Mouse (Mus musculus): ENCODE measurements around the gene Saa4.
"Not testable (repeated sequence)": the region's sequence is repeated elsewhere in the genome, so short reads cannot be mapped to it uniquely, and the experiment has no call there.

The Saa4 gene

DNA sequence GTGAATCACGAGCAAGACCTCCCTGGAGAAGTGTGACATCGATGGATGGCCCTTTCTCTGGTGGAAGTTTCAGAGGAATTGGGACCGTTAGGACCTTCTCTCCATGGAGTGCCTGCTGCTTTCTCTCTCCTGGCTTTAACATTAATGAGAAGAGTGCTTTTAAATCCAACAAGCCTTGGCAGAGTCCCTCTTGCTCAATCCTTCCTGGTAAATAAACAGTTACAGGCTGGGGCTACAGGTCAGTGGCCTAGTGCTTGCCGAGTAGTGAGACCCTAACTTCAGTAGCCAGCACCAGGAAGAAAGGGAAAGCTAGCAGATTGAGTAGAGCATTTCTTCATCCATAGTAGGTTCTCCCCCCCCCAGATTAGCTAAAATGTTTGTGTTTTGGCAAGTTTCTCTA lies at the start of gene Saa4:
Gene Saa4, minus strand, starts transcription at position 146 of the 400 bp plus-strand sequence.
- DNase-seq (ENCODE audit: low spot score in 2 of 2) = no peak

DNA sequence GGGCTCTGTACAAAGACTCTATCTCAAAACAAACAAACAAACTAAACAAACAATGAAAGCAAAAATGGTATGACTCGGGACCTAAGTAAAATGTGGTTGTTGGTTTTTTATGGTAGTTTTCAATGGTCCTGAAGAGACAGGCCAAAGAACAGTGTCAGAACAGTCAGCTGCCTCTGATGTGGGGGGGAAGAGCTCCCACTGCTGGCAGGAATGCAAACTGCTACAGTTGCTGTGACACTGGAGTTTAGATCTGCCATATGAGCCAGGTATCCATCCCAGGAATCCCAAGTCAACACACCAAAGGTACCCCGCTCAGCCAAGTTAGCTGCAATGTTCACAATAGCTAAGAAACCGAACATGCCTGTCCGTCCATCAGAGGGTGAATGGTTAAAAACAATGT lies 38.3 kb upstream of the Saa4 start:
- peak in 1 of 2 experiments; percentile 5 for DNase-seq (ENCODE audit: low spot score in 2 of 2)

DNA sequence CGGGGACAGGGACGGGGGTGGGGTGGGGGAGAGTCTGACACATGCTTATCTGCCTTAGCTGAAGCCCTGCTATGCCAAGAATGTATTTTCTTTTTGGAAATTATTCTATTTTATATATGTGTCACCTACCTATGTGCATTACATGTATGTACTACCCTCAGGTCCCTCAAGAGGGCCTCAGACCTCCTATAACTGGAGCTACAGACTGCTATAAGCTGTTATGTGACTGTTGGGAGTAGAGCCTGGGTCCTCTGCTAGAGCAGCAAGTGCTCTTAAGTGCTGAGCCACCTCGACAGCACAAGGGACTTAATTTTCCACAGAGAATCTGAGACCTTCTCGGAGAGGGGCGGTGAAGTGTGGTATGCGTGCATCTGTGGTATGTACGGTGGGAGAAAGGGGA lies 36.0 kb upstream of the Saa4 start:
- no peak for DNase-seq (ENCODE audit: low spot score in 2 of 2)

DNA sequence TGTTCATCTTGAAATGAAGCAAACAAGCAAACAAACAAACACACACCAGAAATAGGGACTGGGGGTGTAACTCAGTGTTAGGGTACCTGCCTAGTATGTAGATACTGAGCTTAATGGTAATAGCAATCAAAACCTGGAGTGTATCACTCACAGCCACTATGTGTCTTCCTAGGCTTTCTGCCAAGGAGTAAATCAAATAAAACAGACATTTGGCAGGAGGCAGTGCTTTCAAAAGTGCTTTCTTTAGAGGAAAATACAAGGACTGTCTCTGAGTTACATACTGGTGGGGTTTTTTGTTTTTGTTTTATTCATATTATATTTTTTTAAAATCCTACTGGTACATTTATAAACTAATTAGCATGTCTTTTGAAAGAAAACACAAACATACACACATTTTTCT lies 35.0 kb upstream of the Saa4 start:
- no peak for DNase-seq (ENCODE audit: low spot score in 2 of 2)

DNA sequence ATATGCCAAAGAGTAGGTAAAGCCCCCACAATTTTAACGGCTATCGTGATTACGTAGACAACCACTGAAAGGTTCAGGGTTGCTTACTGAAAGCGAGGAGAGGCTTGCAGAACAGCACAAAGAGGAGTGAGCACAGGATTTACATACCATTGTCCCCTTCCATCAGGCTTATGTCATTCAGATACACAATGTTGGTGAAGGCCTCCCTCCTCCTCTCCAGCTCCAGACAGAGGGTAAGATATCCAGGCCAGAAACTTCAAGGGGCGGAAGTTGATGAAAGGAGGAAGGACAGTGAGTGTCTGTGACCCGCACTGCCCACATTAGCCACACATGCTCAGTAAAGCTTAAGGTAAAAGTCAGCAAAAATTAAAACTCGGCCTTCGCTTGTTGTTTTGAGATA lies 32.3 kb upstream of the Saa4 start:
- DNase-seq (ENCODE audit: low spot score in 2 of 2) = no peak

DNA sequence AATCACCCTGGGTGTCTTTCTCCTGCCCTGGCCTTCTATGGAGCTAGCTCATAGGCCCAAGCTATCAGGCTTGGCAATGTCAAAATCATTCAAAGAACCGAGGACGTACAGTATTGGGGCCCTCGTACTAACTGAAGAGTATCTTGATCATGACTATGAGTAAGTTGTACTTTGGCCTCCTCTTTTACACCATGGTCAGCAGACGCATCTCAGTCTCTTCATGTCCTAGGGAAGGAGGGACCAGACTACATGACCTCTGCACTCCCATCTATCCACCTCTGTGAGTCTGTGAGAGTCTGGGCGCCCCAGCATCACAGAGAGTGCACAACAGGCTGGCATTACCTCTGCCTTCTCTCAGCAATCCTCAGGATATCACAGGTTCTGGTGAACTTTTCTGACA lies 30.2 kb upstream of the Saa4 start:
- DNase-seq (ENCODE audit: low spot score in 2 of 2) = no peak

DNA sequence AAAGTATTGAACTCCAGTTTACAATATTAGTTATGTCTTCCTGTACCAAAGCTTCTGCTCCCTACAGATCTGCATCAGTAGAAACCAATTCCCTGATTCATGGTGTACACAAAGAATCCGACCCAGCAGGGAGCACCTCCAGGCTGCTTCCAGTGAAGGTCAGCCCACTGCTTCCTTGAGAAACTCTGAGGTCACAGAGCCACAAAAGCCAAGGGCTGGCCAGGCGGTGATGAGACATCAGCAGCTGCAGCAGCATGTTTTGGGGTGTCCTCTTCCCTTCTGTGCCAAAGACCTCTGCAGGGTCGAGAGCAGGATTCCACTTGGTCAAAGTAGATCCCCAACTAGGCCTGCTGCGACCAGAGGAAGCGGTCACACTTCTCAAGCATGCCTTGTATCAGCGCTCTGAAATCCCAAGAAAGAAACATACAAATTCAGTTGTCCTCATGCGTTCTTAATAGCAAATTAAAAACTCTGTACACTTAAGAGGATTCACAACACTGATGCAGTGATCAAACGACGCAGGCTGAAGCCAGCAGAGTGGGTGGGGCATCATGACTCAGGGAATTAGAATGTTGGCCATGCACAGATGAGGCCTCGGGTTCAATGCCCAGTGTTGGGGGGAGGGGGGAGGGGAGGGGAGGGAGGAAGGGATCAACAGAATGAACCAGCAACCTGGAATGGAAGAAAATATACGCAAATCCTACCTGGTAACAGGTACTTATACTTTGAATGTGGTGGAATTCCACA lies 28.8 kb upstream of the Saa4 start:
- no peak for DNase-seq (ENCODE audit: low spot score in 2 of 2)

DNA sequence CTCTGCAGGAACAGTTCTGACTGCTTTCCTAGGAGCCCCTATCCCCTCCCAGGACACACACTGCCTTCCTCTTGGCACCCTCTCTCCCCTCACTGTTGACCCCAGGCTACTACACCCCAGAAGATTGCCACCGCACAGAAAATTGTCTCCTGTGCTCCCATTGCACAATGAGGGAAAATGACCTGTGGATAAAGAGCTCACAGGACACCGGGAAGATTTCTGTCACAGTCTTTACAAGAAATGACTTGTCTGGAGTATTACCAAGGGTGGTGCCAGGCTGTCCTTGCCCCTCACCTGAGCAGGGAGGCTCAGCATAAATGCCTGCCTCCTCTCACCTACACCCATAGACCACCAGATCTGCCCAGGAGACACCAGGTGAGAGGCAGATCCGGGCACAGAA lies 19.1 kb upstream of the Saa4 start, which contains the start of gene Saa2:
Gene Saa2, plus strand, starts transcription at position 301 of the 400 bp plus-strand sequence.
- DNase-seq (ENCODE audit: low spot score in 2 of 2) = no peak

DNA sequence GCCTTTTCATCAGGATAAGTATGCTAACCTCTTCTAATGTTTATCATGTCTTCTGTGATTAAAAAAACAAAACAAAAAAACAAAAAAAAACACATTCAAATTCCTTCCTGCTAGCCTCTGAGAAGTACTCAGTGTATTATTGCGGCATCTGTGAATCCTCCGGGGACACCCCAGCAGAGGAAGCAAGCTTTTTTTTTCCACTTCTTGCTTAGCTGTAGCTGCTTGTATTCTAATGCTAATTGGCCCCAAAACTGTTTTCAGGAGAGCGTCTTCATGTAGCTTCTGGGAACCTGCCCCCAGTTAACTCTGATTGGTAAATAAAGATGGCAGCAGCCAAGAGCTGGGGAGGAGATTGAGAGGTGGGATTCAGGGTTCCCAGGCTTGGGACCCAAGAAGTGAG lies 16.1 kb upstream of the Saa4 start:
- DNase-seq (ENCODE audit: low spot score in 2 of 2) = peak in 1 of 2 experiments; percentile 9

DNA sequence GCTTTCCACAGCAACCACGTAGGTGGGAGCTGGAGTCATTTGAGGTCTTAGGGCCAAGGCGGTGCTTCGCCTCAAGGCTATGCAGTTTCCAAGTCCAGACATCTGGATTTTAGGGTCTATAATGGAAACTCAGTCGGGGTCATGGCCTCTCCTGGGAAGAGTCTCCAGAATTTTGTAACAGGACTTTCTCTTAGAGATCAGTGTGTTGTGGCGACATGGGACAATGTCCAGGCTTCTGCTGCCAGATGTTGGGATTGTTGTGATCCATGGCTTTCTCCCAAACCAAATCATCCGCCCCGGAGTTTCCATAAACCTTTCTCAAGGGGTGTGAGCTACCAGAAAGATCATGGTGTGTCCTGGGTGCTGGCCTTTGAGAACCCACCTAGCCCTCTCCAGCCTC lies 14.0 kb upstream of the Saa4 start:
- DNase-seq (ENCODE audit: low spot score in 2 of 2) = no peak

DNA sequence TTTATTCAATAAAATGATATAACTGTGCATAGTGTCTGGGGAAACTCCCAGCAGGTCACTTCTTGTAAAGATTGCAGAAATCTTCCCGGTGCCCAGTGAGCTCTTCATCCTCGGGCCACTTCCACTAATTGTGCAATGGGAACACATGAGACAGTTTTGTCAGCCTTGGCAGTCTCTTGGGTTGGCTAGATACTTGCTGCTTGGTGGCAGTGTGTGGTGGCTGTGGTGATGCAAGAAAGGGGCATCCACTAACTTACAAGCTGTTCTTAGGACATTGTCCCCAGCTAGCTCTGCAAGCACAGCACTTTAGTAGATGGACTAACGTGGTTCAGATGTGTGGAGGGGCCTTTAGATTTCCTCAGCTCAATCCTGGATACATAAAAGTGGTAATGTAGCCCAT lies 13.4 kb upstream of the Saa4 start:
- no peak for DNase-seq (ENCODE audit: low spot score in 2 of 2)

DNA sequence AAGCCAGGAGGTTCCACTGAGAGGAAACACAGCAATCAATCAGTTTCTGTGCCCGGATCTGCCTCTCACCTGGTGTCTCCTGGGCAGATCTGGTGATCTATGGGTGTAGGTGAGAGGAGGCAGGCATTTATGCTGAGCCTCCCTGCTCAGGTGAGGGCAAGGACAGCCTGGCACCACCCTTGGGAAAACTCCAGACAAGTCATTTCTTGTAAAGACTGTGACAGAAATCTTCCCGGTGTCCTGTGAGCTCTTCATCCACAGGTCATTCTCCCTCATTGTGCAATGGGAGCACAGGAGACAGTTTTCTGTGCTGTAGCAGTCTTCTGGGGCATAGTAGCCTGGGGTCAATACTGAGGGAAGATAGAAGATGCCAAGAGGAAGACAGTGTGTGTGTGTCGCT lies 10.5 kb upstream of the Saa4 start, which contains the start of gene Saa1:
Gene Saa1, minus strand, starts transcription at position 101 of the 400 bp plus-strand sequence.
- not testable (repeated sequence) for DNase-seq (ENCODE audit: low spot score in 2 of 2)

DNA sequence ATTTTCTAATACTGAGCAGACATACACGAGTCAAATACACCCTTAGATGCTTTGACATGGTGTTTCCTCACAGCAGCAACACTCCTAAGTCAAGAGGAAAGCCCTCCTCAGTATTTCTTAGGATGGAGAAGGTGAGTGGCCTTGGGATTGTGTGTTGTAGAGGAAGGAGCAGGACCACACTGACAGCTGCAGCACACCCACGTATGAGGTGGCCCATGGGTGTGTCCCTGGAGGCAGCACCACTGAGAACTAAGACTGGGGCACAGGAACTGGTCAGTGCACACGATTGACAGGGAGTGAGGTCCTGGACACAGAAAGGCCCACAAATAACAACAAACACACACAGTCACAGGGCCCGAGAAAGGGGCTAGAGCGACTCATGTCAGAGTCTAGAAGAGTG lies 7.6 kb upstream of the Saa4 start:
- not testable (repeated sequence) for DNase-seq (ENCODE audit: low spot score in 2 of 2)

DNA sequence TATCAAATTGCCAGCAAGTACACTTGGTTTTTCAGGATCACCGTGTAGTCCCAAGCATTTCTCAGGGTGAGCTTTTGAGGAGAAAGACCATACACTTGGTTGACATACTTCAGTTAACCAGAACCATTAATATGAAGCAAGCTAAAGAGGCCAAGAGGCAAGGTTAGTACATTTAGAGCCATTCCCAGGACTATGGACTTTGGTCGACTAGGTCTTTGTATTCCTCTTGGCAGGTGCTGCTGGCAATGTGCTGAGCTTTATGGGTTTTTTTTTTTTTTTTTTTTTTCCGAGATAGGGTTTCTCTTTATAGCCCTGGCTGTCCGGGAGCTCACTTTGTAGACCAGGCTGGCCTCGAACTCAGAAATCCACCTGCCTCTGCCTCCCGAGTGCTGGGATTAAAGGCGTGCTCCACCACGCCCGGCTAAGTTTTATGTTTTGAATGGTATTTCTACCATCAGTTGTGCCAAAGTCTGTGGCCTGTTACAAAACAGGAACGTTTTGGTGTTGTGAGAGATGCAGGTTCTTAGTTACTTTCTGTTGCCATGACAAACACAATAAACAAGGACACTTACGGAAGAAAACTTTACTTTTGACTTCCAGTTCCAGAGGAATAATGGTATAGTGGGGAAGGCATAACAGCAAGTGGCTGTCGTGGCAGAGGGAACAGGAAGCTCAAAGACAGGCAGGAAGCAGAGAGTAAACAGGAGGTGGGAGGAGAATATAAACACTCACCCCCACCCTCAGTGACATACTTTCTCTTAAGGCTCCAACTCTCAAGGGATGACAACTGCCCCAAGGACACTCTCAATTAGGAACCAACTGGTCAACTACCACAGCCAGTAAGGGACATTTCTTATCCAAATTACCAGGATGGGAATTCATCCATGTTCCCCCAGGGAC lies 6.4 kb upstream of the Saa4 start:
- DNase-seq (ENCODE audit: low spot score in 2 of 2) = no peak

DNA sequence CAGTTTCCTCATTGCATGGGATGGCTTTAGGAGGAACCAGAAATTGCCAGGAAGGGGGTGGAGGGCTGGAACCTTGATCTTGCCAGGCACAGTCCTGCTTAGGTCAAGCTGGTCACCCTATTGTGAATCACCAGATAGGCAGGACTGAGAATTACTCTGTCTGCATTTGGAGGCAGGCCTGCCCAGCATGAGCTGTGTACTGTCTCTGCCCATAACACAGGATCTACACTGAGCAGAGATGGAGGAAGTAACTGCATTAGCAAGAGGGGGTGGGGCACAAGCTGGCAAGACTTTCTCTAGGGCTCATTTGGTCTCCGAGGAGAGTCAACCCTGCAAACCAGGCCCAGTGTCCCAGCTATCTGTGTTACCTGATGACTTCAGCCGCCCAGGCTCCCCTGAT lies 2.6 kb upstream of the Saa4 start:
- DNase-seq (ENCODE audit: low spot score in 2 of 2) = peak; percentile 64

DNA sequence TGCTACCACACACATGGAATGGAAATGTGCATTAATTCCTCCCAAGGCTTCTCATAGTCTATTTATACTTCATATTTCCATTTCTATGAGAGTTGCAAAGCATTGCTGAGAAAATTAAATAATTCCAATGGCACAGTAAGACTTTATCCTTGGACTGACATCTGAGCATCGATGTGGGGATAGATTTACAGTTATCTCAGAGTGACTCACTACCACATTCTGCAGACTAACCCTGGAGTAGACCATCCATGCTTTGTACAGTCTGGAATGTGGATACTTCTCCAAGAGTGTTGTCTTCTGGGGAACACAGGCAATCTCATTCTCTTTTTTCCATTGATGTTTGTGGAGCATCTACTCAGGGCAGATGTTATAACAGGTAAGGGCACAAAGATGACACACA lies 4.8 kb downstream of the Saa4 start:
- DNase-seq (ENCODE audit: low spot score in 2 of 2) = no peak

DNA sequence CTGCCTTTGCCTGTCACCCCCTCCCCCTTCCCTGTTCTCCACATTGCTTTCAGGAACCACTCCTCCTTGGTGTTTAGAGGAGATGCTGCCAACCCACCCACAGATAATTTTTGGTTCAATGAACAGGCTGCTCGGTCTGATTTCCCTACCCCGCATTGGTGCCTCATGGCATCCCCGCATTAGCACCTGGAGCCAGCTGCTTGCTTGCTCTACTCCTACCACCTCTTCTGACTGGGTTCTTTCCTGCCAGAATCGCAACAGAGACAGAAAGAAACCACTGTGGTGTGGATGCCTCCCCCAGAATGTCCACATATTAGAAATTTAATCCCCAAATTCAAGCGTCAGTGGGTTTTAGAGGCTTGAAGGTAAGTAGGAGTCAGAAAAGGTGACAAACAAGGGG lies 8.0 kb downstream of the Saa4 start:
- DNase-seq (ENCODE audit: low spot score in 2 of 2) = no peak

DNA sequence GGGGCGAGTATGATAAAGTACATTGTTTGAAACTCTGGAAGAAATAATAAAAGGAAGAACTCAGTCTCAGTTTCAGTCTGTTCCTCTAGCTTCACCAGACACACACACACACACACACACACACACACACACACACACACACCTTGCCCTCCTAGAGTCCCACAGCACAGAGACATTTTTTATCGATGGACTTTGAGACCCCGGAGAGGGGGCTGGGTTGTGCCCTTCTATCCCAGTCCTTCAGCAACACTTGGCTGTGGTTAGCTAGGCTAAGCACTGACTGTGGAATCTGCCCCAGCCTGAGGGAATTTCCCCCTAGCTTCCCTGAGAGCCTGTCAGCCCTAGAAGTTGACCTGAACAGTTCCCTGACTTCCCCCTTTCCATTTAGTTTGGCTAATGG lies 8.6 kb downstream of the Saa4 start:
- no peak for DNase-seq (ENCODE audit: low spot score in 2 of 2)

DNA sequence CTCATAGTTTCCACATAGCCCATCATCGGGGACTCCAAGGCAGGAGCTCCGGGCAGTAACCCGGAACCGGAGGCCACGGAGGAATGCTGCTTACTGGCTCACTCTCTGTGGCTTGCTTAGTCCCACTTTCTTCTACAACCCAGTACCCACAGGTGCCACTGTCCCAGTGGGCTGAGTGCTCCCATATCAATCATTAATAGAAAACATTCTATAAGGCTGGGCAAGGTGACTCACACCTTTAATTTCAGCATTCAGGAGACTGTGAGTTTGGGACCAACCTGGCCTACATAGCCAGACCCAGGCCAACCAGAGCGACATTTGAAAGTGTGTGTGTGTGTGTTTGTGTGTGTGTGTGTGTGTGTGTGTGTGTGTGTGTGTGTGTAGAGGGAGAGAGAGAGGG lies 9.0 kb downstream of the Saa4 start:
- no peak for DNase-seq (ENCODE audit: low spot score in 2 of 2)

DNA sequence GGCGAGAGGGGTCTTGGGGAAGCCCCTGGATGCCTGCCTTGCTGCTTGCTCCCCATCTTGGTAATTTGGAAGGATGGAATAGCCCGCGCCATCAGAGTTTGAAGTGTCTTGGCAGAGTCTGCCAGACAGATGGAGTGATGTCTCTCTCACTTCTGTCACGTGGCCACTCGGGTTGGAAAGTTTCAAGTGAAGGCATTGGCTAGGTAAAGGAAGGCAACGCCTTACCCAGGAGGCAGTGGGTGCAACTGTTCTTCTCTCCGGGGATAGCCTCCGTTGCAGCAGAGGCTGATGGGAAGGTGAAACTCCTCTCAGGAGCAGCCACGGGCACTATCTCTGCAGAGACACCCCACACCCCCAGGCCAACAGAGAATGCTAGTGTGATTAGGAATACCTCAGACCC lies 11.9 kb downstream of the Saa4 start:
- DNase-seq (ENCODE audit: low spot score in 2 of 2) = no peak

DNA sequence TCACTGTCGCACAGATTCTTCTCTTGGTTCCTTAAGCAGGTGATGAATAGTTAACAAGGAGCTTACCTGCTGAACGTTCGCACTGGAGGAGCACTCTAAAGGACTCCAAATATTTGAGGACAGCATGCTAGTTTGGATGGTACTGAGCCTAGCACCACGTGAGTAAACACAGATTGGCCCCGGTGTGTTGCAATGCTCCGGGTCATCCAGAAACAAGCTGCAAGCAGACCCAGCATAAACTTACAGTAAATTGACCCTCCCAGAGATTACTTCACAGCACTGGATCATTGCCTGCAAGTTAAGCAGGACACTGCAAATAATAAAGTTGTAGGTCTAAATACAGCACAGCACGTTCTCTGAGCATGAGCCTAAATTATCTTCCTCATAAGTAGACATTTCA lies 12.9 kb downstream of the Saa4 start:
- no peak for DNase-seq (ENCODE audit: low spot score in 2 of 2)

DNA sequence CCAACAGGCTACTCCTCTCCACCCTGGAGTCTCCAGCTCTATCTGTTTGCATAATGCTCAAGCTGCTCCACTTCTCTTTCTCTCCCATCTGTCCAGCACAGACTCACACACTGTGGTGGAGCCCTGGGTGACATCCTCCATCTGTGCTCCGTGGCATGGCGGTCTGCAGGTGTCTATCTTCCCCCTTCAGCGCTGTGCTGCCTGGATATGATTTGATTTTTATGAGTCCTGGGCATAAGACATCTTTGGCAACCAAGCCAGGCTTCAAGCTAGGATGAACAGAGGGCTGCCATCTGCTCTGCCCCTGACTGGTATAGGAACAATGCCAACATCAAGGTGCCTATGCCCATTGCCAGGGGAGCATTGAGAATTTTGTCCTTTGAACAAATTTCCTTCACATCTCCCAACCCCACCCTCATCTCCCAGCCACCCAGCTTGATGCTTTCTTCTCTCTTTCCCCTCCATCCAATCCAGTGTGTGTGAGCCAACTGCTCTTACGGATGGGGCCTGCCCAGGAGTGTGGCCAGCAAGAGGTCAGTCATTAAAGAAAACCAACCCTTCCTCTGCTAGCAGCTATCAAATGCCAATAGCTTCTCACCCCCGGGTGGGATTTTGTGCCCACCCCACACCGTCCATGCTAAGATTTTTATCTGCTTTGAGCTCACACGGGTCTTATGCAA lies 13.7 kb downstream of the Saa4 start:
- DNase-seq (ENCODE audit: low spot score in 2 of 2) = no peak
